Mouse (Mus musculus): ENCODE results near the gene Rab23.

GRCm38 (mm10) chr1:33757033-33757413 is 37.3 kb downstream of the Rab23 start:
- TF ChIP-seq POLR2A (IDR thresholded peaks at IDR 0.05; ENCODE audit: borderline replicate concordance, low read depth, low read length), result no peak
- no peak for TF ChIP-seq CTCF (IDR thresholded peaks at IDR 0.05; ENCODE audit: low read depth, low read length)
